Mouse (Mus musculus) layer of hippocampus, adult 18-20 months (tissue): ENCODE measurements at regions not wholly inside any gene's neighbourhood (a gene's known extent, or its start where the extent isn't known, plus 50 kb on each side); places are given as distances from the start of the nearest gene placed in this dataset.

ENCODE experiments used
- DNase-seq, 2 experiments: peaks; one replicate each; pipeline ENCODE4 v3.0.0; 2022; ENCODE audit warnings: low spot score in 2 of 2

DNA sequence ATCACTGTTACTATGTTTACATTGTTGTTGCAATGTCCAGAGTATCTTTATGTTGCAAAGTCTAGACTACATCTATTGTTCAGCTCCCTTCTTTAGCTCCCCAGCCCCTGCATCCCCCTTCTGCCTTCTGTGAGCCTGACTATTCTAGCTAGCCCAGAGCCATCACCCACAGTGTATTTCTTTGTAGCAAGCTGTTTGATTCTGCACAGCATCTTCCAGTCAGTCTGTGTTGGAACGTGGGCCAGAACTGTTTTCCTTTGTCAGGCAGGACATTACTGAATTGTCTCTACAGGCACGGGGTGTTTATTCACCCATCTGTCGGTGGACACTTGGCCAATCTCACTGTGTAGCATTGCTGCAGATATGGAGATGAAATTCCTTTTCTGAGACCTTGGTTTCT lies 295.4 kb upstream of the Trpc7 start:
- DNase-seq: peak; percentile 18 to 48

- no peak for DNase-seq
Observed at GRCm38 (mm10) chr13:57189246-57189645, 293.5 kb upstream of the Trpc7 start.

GRCm38 (mm10) chr13:57186168-57186567 lies 290.4 kb upstream of the Trpc7 start:
- no peak for DNase-seq

- no peak for DNase-seq
Observed at GRCm38 (mm10) chr13:57170180-57170579, 274.4 kb upstream of the Trpc7 start.

DNA sequence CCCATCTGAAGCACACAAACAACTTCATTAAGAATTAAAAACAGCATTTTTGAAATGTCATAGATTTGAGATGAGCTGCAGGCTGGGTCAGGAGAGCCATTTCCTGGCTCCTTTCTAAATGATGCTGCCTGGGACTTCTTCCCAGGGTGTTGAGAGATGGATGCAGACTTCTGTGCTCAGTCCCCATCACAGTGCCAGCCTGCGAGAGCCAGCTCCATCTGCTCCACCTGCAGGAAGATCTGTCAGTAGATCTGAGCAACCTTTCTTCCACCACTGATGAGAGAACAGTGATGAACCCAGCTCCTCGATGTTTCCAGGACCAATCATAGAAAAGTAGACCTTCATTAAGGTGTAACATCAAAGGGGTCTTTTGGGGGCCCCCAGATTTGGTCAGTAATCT lies 273.8 kb upstream of the Trpc7 start:
- DNase-seq: peak; percentile 16 to 34

DNA sequence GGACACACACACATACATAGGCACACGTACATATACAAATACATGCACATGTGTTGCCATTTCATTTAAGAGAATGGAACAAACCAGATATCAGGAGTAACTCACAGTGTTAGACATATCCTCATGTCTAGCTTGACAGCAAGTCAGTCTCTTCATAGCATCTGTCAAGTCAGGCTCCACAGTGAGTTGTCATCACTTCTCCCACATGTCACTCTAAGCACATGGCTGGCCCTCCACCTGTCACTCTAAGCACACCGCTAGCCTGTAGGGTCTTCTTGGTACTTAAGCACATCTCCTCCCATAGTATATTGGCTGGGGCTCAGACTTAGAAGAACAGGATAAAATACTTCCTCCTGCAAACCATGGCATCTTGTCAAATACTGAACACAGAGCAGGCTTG lies 269.6 kb upstream of the Trpc7 start:
- DNase-seq: no peak

DNA sequence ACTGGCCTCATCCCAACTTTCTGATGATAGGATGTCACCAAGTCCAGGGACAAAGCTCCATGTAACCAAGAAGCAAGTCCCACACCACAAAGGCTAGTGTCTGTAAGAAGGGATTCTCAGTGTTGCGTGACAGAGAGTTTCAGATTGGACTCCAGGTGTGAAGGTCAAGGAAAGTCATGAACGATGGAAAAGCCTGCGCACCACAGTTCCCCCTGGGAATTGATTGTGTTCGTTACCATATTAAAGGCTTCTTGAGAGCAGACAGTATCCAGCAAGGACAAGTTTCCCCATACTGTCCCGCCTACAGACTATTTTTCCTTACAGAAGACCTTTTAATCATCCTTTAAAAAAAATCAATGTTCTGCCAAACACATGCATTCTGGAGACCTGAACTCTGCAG lies 257.0 kb upstream of the Trpc7 start:
- DNase-seq: no peak

GRCm38 (mm10) chr13:57147623-57148022 lies 251.8 kb upstream of the Trpc7 start:
- no peak for DNase-seq

DNA sequence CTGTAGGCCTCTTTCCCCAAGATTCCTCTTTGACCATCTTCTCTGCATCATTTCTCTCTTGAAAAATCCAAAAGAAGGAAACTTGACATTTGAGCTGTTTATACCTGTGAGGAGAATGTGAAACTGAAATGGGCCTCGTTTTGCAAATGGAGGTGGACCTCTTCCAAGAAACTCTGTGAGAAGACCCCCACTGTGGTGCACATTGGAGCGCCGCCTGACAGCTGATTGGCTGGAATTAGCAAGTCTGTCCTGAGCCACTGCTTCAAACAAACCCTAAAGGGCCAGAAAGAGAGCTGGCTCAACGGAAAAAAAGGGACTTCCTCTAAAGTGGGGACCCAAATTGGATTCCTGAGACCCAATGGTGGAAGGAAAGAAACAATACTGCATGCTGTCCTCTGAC lies 250.9 kb upstream of the Trpc7 start:
- DNase-seq: no peak

GRCm38 (mm10) chr13:57145782-57146181 lies 250.0 kb upstream of the Trpc7 start:
- no peak for DNase-seq

DNA sequence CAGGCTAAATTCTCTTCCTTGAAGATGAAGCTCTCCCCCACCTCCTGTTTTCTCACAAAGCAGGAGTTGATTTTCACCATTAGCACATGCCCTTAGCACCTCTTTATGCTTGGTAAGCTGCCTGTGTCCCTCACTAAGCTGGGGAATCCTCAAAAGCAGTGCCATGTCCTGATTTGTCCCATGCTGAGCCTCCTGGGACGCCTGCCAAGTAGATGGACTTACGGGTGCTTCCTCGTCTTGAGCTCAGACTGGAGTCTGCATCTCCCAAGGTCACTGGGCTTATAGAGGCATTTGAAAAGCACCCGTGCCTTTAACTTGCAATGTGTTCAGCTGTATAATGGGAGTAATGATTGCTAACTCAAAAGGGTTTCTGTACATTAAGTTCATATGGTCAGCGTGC lies 247.1 kb upstream of the Trpc7 start:
- DNase-seq: no peak

DNA sequence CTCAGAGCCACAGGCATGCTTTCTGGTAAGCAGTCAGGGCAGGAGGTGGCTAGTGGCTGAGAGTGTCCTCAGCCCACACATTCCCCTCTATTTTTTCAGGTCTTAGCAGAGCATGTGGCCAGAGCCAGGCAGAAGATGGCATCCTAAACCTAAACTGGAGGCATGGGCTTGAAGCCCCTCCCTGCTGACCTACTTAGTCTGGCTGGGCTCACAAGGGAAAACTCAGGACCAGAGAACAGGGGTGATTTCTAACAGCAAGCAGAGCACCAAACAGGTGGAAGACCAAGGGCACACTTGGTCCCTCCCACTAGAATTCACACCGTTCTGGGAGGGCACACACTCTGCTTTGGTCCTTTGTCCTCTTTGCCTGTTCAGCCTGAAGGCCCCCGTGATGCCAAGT lies 246.6 kb upstream of the Trpc7 start:
- no peak for DNase-seq

DNA sequence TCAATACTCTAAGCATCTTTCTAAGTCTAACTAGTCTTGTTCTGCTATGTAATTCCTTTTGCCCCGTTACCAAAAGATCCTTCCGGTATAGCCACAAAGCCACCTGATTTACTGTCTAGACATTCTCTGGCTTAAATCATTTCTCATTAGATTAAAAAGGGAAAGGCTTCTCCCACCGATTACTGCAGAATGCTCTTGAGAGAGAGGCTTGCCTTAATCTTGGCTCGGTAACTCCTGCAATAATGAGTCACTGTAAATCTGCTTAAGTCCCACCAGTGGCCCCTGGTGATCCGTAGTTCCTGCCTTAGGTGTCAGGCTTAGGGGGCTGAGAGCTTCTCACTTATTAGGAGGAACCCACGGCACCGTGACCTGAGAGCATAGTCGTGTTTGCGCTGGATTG lies 220.1 kb upstream of the Trpc7 start:
- no peak for DNase-seq

GRCm38 (mm10) chr13:57107956-57108355 lies 212.2 kb upstream of the Trpc7 start:
- no peak for DNase-seq

- DNase-seq: no peak
Observed at GRCm38 (mm10) chr13:57099601-57100000, 203.8 kb upstream of the Trpc7 start.

- no peak for DNase-seq
Observed at GRCm38 (mm10) chr13:57091886-57092285, 196.1 kb upstream of the Trpc7 start.

GRCm38 (mm10) chr13:57089381-57090075 lies 193.7 kb upstream of the Trpc7 start:
- DNase-seq: peak in 1 of 2 experiments; percentile 18

- no peak for DNase-seq
Observed at GRCm38 (mm10) chr13:57087966-57088365, 192.2 kb upstream of the Trpc7 start.

DNA sequence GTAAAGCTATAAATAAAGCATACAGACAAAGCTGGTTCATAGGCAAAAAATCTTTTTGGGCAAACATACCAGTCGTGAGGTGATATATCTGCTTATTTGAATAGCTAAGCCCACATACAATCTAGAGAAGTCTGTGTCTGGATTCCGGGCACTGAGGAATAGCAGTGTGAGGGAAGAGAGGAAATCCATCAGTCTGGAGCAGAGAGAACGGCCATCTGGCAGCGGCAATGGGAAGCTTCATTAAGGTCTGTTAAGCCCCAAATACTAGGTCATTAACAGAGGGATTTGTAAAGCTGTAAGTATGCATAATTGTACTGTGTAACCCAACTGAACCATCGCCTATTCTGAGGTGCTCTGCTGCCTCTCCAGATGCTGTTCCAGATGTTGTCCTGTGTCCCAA lies 191.6 kb upstream of the Trpc7 start:
- peak in 1 of 2 experiments; percentile 44 for DNase-seq

GRCm38 (mm10) chr13:57083751-57084150 lies 188.0 kb upstream of the Trpc7 start:
- DNase-seq: no peak

DNA sequence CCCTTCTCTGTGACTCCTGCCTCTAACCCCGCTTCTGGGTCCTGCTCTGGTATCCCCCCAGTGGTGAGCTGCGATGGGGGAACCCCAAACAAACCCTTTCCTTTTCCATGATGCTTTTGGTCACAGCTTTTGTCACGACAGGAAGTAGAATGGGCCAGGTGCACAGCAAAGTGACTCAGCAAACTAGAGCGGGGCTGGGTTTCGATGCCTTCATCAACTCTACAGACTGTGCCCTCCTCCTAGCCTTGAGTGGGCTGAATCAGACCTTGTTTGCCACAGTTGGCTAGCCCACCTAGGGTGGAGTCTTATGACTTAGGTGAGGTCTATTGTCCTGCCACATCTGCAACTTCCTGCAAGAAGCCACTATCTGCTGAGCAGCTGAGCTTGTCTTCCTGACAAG lies 174.7 kb upstream of the Trpc7 start:
- no peak for DNase-seq

GRCm38 (mm10) chr13:57061656-57062055 lies 165.9 kb upstream of the Trpc7 start:
- DNase-seq: no peak

DNA sequence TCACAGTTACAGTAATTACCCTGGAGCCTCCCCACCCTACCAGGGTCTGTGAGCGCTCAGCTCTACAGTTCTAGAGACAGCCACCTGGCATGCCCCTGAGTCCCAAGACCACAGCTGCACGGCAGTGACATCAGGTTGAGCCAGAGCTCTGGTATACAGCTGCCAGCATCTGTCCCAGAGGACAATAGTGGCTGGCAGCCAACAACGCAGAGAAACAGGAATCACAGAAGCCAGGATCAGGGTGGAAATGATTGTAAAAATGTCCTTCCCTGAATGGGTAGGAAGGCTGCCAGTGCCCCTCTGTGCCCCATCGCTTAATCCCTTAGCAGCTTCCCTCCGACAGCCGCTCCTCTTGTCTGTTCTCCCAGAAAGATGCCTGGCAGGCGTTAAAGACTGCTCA lies 165.3 kb upstream of the Trpc7 start:
- DNase-seq: no peak

- DNase-seq: peak in 1 of 2 experiments; percentile 20
Observed at GRCm38 (mm10) chr13:57056786-57057185, 161.0 kb upstream of the Trpc7 start.
